Mouse (Mus musculus) yolk sac, embryonic 10.5 days (tissue): ENCODE measurements at regions not wholly inside any gene's neighbourhood (a gene's known extent, or its start where the extent isn't known, plus 50 kb on each side); places are given as distances from the start of the nearest gene placed in this dataset.

Source experiments
- DNase-seq: peaks from one replicate; pipeline ENCODE4 v3.0.0-alpha.2; 2017; ENCODE audit warnings: low spot score

DNA sequence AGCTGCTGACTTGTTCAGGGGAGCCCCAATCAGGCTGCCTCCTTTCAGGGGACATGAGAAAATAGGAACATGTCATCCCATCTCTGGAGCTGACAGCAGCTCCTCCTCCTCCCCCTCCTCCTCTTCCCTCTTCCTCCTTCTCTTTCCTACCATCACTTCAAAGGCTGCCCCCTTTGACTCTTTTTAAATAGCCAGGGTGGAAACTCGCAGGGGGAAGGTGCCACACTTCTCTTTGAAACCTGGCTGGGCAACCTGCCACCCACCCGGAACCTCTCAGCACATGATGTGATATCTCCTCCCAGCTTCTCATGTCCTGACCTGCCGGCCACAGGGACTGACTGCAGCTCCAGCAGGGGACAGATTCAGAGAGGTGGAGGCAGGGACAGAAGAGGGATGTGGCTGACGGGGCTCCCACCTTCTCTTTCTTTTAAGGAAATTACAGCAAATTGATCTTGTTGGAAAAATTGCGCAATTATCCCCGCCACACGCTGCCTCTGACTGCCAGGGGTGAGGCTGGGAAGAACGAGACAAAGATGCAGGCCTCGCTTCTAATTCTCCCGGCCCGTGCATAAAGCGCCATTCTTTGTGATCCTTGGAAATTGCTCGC lies 399.6 kb upstream of the Kazn start:
- DNase-seq, result no peak

DNA sequence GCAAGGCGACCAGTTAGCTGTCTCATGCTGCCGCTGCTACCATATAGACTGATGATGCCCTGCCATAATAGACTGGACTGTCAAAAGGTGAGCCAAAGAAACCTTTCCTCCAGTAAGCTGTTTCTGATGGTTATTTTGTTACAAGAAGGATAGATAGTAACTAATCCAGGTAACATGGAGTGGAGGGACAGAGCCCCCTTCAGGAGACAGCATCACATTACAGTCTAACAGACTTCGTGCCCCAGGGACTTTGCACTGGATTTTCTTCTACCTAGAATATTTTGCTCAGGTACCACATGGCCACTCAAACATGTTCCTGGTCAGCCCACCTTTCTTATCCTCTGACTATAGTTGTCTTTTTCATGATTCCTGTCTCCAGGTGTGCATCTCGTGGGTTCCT lies 398.9 kb upstream of the Kazn start:
- DNase-seq, result no peak

DNA sequence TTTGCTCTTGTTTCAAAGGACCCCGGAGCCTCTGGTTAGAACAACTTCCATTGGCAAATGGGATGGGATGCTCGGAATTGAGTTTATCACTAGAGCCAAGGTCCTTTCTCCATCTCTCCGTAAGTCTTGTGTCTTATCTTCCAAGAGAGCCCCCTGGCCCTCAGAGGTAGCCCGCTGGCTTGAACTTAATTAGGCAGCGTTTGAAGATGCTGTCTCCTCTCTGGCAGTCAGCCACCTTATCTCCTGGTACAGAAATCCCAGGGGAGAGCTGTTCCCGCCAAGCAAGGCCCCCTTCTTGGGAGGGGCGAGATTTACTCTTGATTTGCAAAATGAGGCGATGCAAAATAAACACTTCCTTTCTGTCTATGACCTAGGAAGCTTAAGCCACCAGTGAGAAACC lies 395.2 kb upstream of the Kazn start:
- DNase-seq, result no peak

DNA sequence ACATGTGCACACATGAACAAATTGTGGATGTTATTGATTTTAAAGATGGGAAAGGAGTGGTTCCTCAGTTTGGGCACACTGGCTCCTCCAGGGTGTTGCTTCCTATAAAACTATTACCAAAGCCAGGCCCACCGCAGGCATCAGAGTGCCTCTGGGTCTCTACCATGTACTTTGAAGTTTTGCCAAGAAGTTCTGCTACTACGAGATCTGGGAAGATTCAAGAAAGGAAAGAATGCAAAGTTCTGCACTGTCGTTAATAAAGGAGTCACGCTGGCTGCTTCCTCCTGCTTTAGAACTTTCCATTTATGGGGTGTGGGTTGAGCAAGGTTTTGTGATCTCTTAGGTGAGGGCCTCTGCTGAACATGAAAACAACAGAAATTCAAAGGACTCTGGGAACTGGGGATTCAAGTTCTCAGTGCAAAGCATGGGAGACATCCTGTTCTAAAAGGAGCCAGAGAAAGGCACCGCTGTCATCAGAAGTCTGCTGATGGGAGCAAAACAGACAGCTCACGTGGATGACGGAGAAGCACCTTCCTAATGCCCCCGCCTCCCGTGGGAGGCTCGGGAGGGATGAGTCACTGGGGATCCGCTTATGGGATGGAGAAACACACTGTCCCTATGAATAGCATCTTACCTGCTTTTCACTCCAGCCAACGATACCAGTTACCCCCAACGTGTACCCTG lies 394.6 kb upstream of the Kazn start:
- DNase-seq, result no peak

DNA sequence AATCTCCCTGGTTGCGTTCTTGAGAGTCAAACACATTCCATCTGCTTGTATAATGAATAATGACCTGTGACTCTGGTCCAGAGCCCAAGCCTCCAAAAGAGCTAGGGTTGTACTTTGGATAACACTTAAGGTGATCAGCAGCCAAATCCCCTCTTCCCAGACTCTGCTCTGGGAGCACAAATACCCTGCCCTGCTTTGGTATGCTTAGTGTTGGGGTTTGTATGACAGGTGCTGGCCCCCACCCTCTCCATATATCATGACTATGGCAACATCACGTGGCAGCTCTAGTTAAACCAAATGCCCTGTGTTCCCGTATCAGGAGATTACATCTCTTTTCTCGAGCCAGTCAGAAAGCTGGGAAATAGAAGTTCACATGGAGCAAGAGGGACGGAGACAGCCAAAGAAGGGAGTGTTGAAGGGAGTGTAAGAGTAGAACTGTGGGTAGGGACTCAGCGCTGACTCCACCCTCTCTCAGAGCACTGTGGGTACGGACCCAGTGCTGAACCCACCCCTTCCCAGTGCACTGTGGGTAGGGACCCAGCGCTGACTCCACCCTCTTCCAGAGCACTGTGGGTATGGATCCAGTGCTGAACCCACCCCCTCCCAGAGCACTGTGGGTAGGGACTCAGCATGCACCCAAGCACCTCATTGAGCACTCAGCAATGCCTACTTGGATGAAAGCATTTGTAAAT lies 387.4 kb upstream of the Kazn start:
- no peak for DNase-seq

DNA sequence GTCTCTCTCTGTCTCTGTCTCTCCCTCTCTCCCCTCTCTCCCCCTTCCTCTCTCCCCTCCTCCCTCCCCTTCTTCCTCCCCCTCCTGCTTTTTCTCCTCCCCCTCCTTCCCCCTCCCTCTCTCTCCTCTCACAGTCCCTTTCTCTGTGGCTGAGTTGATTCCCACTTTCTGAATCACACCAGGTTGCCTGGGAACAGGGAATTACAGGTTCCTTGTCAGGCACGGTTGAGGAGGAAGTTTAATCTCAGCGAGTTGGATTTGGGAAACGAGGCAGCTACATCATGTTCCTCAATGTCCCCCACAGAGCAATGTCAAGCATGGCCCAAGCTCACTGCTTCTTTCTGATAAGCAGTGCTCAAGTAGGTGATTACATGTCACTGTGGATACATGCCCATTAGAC lies 386.3 kb upstream of the Kazn start:
- no peak for DNase-seq

DNA sequence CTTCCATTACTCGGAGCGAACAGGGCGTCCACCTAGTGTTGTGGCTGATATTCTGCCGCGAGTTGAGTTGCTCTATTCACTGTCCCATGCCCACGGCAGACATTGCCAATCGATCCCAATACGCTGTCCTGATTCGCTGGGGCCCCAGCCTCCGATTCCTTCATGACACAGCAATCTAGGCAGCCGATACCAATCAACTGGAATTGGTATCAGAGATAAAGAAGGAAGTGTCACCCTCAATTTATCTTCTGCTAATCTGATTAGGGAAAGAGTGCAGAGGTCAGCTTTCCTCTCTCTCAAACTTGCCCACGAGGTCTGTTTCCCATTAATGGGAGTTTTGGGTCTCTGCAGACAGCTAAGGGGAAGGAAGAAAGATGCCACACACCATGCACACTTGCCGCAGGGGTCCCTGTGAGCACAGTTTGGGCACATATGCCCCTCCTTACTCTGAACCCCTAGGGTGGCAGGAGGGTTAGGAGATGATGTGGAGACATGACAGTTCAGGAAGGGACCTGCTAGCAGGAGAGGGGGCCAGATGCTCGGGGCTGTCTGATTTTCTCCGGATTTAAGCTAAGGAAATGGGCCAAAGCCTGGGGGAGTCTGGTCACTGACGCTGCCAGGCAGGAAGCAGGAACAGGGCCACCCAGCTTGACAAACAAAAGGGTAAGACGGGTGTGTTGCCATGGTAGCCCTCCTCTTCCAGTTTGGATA lies 383.1 kb upstream of the Kazn start:
- DNase-seq, result no peak

DNA sequence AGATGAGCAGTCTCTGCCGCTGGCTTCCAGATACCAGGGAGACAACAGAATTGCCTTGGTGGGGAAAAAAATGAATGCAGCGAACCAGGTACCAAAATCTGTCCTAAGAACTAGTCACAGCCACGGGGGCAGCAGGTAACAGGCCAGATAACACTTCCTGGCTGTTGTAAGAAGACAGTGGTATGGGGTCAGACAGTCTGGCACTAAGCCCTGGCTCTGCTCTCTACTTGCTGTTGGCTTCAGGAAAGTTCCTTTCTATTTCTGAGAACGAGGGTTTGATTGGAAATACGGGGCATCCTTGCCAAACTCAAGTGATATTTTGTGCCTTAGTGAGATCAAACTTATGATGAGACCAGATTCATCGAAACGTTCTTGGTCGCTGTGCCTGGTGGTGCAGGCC lies 380.2 kb upstream of the Kazn start:
- no peak for DNase-seq

DNA sequence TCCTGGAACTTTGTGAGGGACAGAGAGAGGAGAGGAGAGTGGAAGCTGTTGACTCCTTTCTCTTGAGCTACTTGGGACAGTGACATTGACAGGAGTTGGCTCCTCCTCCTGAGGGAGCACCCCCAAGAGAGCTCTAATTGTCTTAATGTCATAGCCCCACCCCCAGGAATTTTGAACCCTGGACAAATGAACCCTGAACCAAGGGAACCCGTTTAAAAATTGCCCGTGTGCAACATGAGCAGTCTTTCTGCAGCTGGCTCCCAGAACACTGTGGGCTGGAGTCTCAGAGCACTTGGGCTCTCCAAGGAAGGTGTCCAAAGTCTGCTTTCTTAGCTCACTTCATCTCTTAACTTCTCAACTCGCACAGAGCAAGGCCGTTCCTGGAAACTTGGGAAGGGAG lies 379.6 kb upstream of the Kazn start:
- DNase-seq, result no peak

DNA sequence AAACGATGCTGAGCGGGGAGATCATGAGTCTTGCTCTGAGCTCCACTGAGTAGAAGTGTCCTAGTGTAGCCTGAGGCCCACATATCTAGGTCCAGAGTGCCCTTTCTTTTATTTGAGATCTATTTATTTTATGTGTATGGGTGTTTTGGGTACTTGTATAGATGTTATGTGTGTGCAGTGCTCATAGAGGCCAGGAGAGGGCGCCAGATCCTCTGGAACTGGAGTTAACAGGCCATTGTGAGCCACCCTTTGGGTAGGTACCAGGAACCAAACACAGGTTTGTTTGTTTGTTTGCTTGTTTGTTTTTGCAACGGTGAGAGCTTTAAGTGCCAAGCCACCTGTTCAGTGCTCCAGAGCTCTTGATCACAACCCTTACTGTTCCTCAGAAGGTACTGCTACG lies 378.5 kb upstream of the Kazn start:
- DNase-seq, result no peak

DNA sequence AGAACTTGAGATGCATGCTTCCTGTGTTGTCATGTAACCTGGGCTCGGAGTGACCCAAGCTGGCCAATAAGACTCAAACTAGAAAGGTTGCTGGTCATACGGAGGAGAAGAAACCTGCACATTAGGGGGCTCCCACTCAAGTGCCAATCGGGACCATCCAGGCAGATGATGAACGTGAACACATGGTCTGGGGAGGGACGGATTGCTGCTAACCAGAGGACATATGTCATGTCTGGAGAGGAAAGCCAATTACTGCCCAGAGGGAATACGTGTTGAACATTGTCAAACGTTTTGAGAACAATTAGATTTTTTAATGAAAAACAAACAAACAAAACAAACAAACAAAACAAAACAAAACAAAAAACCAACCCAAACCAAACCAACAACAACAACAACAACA lies 377.7 kb upstream of the Kazn start:
- no peak for DNase-seq

DNA sequence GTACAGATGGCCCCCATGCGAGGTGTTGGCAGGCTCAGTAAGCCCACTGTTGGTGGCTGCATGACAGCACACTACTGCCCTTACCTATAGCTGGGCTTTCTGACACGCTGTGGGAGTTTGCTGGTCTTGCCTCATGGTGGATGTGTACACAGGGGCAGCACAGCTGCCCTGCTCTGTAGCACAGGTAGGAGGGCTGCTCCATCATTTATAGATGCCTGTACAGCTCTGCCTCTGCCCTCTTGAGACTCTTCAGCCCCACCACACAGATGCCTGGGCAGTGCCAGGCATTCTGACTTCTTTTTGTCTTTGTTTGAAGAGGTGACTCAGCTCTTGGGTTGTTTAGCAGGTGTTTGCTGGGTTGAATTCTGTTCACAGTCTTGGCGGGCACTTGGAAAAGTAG lies 365.9 kb upstream of the Kazn start:
- DNase-seq, result no peak

DNA sequence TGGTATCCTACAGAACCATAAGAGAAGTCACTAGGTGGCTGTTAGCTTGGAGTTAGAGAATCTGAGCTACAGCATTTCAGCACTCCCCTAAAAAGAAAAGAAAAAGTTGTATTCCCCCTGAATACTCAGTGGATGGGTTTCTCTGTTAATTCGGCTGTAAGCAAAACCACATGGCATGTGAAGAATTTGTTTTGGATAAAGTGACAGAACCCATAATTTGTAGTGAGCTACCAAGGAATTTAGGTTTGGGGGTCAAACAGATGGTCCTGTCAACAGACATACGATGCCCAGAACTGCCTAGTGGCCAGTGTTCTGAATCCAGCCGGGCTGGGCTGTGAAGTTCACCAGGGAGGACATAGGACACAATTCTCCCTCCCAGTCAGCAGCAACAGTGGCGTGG lies 358.0 kb upstream of the Kazn start:
- DNase-seq, result no peak

DNA sequence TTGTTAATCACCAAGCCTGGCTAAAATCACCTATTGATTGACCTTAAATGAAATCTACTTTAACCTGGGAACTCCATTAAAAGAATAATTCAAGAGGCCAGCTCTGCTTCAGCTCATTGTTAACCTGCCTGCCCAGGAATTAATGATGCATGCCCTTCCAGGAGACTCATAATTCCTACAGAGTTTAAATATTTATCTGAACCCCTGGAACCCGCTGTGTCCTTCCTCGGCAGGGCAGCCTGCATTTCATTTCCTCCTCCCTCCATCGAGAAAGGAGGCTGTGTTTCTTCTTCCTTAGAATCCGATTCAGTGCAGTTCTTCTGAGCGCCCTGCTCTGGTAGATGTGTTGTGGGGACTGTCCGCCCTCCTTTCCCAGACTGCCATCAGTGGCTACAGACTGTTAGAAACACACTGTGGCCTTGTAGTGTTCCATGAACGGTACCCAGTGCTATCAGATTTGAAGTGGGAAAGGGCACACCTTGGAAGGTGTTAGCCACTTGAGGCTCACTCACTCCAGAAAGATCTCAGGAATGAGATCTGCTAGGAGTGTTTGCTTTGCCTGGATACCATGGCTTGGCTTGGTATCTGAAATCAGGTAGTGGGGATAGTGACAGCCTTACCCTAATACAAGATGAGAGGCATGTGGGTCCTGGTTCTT lies 350.0 kb upstream of the Kazn start:
- DNase-seq, result no peak

DNA sequence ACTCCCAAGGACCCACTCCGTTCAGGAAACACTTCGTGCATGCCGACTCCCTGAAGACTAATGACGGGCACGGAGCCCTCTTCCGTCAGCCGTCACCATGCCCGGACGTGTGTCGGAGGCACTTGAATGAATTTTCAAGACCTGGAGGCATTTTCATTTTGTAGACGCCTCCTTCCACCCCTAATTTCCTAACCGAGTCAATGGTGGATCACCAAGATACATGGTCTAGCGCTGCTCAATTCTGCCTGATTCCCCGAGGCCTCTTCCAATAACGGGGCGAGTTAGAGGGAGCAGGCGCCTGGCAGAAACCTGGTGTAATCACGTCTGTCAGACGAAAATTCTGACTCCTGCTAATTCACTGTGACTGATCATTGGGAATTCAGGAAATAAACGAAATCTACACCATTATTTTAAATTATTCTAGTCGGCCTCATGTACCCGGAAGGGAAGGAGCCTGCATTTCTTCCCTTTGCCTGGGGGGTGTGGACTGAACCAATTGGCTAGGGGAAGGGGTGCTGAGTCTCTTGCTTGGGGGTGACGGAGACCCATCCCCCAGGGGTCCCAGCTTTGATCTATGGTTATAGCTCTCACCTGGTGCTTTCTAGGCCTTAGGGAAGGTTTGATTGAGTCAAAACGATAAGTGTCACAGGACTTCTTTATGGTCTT lies 349.4 kb upstream of the Kazn start:
- DNase-seq, result no peak

DNA sequence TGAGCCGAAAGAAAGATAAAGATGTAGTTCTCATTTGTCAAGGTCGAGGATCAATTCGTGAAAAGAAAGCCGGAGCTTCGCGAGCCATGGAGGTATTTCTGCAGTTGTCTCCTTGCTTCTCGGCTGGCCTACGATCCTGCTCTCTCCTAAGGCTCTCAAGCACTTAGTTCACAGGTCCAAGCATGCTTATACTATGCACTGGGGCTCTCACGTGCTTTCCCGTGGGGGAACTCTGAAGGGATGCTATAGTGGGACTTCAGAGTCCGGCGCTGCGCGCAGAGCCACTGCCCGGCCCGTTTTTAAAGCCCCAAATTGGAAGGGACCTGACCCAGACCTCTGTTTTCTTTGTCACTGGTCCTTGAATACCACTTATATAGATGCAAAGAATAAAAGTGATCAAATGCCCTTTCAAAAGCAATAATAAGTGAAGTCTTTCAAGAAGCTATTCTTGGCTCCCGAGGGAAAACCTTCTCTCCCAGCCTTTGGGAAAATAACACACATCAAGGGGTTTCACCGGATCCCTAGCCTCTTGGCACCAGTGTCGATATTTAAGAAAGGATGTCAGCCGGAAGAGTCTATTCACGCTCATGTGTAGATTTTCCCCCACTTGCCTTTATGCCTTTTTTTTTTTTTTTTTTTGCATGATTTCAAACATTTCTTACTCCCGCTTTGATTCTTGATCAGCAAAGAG lies 348.3 kb upstream of the Kazn start:
- DNase-seq, result no peak

DNA sequence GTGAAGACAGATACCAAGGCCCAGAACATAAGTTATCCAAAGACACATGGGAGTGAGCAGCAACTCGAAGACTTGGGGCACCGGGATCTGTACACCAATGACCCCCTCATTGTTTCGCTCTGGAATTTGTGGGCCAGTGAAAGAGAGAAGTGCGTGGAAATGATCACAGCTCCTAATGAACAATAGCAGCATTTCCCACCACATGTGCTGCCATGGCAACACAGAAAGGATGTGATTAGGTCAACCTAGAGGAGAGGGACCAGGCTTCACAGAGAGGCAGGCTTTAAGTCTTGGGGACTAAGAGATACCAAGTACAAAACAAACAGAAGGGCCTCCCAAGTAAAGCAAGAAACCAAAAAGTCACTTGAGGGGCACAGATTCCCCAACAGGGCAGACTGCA lies 339.3 kb upstream of the Kazn start:
- no peak for DNase-seq

DNA sequence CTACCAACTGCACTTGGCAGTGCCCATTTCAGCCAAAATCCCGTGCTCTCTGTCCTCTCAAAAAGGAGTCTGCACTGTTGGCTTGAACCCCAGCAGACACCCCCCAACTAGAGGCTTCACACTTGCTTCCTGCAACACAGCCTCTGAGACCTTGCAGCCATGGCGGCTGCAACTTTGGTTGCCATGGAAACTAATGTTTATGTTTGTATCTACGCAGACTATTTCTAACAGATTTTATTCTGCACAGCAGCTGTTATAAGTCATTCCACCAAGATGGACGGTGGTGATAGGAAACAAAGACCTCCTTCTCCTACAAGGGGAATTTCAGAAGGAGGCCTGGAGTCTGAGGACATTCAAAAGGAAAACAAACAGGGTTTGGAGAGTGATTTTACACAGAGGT lies 338.3 kb upstream of the Kazn start:
- DNase-seq, result no peak

DNA sequence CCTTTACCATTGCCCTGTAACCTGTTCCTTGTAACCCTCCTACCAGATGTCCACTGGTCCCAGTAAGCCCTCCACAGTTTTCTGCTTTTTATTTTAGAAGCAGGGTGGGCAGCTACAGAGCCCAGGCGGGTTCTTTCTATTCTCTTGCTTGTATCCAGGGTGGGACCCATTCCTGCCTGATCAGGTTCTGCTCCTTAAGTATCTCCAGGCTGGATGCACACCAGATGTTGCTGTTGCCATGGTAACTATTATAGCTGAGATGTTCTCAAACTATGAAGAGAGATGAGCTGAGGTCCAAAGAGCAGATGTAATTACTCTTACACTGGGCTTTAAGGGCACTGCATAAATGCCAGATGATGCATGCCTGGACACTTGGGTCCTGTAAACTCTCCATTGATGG lies 335.3 kb upstream of the Kazn start:
- no peak for DNase-seq

DNA sequence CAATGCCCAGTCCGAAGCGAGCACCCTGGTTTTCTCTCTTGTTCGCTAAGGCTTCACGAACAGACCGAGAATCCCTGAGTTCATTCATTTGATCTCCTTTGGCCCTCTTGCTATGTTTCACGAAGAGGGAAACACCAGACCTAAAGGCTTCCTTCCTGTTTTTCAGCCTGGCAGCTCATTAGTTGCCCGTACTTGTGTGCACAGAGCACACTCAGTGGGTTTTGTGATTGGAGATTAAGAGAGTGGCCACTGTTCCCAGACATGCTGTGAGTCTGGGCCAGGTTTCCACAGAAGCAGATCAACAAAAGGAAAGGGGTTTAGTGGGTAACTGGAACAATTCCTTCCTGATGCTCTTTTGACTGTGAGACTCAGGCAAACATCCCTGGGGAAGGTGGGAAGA lies 331.5 kb upstream of the Kazn start:
- no peak for DNase-seq

DNA sequence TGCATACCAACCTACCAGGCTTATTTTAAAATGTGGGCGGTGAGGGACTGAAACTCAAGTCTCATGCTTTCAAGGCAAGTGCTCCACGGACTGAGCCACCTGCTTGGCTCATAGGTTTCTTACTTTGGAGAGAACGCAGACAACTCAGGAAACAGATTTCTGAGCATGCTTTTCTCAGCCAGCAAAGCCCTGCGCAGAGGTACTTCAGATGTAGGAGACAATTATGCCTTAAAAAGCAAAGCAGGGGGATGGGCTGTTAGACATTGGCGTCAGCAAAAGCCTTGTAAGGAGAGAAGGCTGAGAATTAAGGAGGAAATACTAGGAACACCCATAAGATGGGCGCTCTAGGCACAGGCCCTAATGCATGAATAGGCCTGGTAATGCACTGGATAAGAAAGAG lies 329.4 kb upstream of the Kazn start:
- no peak for DNase-seq
